Mouse (Mus musculus) embryonic fibroblast, embryonic 13.5 days (primary cell): ENCODE results near the gene Actn4.

Experiments used
- CTCF ChIP-seq: IDR thresholded peaks from 2 replicates; pipeline ENCODE4 v1.5.1; 2011; ENCODE audit warnings: mild to moderate bottlenecking, control low read depth, low read length, moderate library complexity, borderline replicate concordance; ENCODE audit not compliant: insufficient read depth
- POLR2A ChIP-seq: IDR thresholded peaks from 2 replicates; pipeline ENCODE4 v1.6.1; 2011; ENCODE audit warnings: low read depth, mild to moderate bottlenecking, control low read depth, low read length, moderate library complexity

DNA sequence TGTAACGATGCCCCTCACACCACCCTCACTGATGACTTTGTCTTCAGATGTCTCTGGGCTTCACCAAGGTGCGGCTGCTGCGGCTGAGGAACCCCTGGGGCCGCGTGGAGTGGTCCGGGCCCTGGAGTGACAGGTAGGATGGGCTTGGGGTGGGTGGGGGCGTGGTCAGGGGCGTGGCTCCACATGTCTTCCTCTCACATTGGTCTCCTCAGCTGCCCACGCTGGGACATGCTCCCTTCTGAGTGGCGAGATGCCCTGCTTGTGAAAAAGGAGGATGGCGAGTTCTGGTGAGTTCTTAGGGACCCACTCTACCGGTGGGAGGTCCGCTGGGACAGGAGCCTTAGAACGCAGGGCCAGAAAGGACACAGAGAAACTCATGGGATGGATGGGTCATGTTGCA is 75.7 kb downstream of the Actn4 start:
- no peak for TF ChIP-seq CTCF
- no peak for TF ChIP-seq POLR2A
